Mouse (Mus musculus) mesoderm, embryonic 11.5 days (tissue): ENCODE data around the gene Tmem35b.

Source experiments
- DNase-seq: peaks from one replicate; pipeline ENCODE4 v3.0.0-alpha.2; 2012; ENCODE audit warnings: low read depth, low spot score

Tmem35b gene

GRCm38 (mm10) chr4:127168211-127168913 lies 44.9 kb downstream of the Tmem35b start:
- DNase-seq = peak; percentile 63

DNA sequence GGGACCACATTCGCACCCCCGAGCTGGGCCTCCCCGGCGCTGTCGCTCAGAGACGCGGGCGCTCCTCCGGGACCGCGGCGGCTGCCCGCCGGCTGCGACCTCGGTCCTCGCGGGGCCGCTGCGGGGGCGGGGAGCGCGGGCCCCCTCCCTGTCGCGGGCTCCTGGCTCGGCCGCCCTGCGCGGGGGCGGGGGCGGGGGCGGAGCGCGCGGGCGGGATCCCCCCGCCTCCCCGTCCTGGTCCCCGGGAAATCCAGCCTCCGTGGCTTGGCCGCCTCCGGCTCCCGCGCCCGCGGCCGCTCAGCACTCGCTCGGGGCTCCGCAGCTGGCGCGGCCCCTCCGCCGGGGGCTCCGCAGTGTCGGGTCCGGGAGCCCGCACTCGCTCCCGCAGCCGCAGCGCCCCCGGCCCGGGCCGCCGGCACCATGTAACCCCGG lies 45.4 kb downstream of the Tmem35b start, which contains the start of gene Dlgap3:
TSS of gene Dlgap3 (plus strand) at position 291 of the 432 bp plus-strand sequence.
- peak; percentile 32 for DNase-seq

DNA sequence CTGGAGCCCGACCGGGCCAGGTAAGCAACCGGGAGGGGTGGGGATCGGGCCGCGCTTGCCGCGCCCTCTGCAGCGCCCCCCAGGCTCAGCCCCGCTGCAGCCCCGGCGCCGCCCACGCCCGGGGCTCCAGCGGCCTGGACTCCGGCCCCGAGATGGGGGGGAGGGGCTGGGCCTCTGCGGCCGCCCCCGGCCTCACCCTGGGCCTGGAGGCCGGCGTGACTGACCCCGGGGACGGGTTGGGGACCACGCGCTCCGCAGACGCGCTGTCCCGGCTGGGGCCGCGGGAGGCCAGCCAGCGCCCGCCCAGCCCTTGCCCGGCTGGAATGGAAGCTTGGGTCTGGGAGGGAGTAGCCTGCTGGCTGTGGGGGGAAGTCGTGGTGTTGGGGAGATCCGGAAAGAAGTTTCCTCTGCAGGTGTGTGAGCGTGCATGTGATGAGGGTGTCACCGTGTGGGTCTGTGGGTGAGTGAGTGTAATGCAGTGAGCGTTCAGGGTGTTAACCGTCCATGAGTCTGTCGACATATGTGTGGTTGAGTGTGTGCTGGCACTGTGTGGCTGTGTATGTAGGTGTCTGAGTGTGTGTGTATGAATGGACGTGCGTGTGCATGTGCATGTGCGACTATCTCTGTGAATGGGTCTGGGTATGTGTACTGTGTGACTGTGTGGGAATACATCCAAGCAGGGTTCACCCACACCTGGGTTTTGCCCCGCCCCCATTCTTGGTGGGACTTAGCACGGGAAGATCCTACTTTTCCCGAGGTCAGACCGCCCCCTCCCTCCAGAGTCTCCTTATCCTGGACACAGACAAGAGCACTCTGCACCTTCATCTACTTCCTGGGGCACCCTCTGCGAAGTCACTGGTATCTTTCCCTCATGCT lies 46.1 kb downstream of the Tmem35b start:
- peak; percentile 12 for DNase-seq

DNA sequence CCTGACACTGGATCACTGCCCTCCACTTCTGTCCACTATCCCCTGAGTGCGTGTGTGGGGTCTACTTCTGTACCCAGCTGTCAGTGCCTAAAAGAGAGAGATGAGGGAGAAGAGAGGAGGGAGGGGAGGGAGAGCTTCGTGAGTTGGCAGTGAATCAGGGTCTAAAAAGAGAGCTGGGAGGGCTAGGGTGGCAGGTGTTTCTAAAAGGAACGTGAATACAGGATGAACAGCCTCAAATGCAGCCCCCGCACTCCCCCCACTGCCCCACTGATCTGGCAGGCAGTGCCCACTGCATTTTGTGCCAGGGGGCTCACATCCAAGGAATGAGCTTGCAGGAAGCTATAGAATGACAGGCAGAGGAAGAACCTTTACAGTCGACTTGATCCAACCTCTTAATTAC lies 47.4 kb downstream of the Tmem35b start:
- DNase-seq = no peak

- DNase-seq = no peak
These were observed 47.9 kb downstream of the Tmem35b start for GRCm38 (mm10) chr4:127171341-127171905.

DNA sequence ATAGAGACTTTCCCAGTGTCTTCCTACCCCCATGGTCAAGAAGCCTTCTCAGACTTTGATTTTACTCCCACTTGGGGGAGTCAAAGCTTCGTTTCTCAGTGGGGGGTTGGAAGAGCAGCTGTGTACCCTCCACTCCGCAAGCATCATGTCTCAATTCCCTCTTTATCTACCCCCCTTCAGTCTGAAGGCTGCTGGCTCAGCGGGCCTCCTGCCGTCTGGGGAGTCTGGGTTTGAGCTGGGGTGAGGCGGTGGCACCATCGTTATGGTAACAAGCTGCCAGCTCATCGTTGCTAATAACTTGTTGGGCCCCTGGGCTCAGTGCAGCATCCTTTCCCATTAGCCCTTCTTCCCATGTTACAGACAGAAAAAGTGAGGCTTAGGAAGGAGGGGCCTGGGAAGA lies 48.6 kb downstream of the Tmem35b start:
- DNase-seq = no peak

DNA sequence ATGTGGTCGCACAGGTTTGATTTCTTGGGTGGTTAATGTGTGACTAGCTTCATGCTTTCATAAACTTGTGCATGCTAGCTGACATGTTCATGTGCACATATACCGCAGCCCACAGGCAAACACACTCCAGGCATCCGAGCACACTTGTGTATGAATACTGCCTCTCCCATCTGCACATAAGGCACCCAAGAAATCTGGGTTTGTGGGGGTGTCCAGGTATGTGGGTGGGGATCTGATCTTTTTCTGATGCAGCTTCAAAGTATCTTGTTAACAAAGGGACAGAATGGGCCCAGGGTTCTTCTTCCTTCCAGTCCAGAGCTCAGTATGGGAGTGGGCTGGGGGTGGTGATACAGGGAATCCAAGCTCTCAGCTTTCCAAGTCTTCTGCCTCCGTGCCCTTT lies 49.1 kb downstream of the Tmem35b start:
- DNase-seq = no peak

- DNase-seq = peak; percentile 88
These were observed 50.0 kb downstream of the Tmem35b start for GRCm38 (mm10) chr4:127173461-127173860.

DNA sequence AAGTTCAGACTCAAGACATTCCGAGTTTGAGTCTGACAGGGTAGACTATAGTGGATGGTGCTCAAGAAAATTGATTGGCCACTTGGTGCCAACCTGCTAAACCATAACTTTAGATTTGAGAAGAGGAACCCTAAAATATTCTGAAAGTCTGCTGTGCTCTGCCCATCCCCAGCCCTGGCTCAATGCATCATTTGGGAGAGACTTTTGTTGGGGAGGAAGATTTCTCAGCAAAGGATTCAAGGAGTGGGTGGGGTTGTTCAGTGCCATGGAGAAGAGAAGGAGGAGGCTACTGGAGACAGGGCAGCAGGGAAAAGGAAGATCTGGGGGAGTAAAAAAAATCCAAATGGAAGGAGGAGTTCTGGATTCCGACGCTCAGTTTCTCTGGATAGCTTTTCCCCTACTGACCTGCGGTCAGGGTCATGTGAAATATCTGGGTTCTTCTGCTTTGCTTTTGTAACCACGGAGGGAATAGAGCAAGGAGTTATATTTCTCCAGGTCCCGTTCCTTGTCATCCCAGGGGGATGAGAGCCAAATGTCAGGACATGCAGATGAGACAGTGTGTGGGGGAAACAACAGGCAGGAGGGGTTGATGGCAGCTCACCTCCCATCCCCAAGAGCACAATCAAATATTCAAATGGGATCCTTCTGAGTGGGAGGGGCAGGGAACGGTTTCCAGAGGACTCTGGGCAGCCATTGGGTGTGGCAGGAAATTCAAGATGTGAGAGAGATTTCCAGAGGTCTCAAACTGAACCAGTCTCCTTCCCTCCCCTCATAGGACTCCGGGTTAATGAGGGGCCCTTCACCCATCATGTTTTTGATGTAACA lies 50.8 kb downstream of the Tmem35b start:
- no peak for DNase-seq

GRCm38 (mm10) chr4:127174900-127175278 lies 51.4 kb downstream of the Tmem35b start:
- no peak for DNase-seq

- no peak for DNase-seq
These were observed 54.5 kb downstream of the Tmem35b start for GRCm38 (mm10) chr4:127177961-127178360.

GRCm38 (mm10) chr4:127178671-127179070 lies 55.2 kb downstream of the Tmem35b start:
- no peak for DNase-seq
